Mouse (Mus musculus) left cerebral cortex, postnatal 14 days (tissue): Measurements from ENCODE around the gene Haao. TPM values are rescaled to one million over a fixed set of nuclear protein-coding genes. Genes with fewer than 3 reads are reported as not detected.
A peak's percentile ranks its signal among the peaks of the same experiment; 100 is the strongest.

Source experiments
- DNase-seq, 2 experiments: peaks; one replicate each; pipeline ENCODE4 v3.0.0; 2021 to 2022; ENCODE audit warnings: low spot score in 2 of 2, mixed read lengths in 1 of 2
- intact Hi-C: fragments of 180-260 bp; cut with DNase I; formaldehyde crosslinking; loops from one replicate; pipeline ENCODE4 v1.15.1; 2025
- total RNA-seq, 2 experiments: library from RNA; stranded (reverse); gene quantifications; 2 replicates each; pipeline ENCODE4 v1.2.3; 2021

The Haao gene
- total RNA-seq, 2 experiments from 2014 or later: 0.36 TPM; not detected in 1

DNA sequence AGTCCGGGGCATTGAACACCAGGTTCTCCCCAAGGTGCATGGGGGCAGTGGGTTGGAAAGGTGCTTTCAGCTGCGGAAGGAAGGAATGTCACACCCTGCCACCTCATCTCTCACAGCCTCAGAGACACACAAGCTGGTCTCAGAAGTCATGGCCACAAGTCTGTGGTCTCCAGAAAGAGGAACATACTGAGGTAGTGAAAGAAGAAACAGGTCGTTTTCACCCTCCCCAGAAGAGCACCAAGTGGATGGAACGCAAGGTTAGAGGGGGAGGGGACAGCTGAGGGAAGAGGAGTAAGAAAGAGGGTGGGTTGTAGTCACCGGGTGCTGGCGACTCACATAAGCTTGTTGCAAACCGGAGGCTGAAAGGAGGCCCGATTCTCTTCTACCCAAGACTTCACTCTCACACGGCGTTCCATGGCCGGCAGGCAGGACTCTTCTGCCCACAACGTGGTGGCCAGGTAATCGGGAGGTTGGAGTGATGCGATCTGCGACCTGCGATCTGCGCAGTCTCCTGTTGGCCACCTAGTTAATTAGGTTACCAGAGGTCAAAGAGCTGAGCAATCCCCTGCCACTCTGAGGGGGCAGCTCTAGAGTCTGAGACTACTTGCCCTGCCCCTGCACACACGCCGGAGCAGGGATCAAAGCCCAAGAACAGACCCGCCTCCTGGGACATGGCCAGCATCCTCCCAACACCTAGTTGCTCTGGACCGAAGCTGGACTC is 1.3 kb downstream of the Haao start:
- intact Hi-C loops: no loop called here
- DNase-seq: no peak

DNA sequence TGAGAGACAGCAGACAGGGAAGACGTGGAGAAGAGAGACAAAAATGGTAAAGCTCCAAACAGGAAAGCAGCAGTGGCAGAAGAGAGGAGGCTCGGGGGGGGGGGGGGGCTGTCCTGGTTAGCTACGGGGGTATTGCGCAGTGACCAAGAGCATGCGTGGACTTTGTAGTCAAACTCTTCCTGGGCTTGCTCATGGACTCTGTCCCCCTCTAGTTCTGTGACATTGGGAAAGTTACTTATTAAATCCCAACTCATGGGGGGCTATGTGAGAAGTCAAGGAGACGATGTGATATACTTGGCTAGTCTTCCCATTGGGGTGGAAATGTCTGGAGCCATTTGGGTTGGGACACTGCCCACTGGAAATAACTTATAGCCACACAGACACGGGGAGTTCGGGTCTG is 2.2 kb downstream of the Haao start:
- no peak for DNase-seq
- intact Hi-C loops: no loop called here

GRCm38 (mm10) chr17:83843780-83844179 is 4.0 kb downstream of the Haao start:
- DNase-seq: no peak
- intact Hi-C loops: no loop called here

DNA sequence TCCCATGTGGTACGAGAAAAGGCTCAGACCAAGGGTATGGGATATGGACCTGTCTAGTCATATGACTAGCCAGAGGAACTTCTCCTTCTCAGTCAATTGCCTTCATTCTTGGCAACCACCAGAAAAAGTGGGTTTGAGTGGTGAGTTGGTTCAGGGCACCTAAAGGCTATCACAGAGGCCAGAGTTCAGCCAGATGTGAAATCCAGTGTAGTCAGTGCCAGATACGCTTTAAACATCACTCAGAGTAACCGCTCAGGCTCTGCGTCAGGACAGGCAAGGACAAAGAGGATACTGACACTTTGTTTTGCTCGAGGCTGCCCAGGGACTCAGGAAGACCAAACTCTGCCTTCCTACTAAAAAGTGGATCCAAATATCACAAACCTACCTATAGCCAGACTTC is 6.8 kb downstream of the Haao start:
- intact Hi-C loops: no loop called here

DNA sequence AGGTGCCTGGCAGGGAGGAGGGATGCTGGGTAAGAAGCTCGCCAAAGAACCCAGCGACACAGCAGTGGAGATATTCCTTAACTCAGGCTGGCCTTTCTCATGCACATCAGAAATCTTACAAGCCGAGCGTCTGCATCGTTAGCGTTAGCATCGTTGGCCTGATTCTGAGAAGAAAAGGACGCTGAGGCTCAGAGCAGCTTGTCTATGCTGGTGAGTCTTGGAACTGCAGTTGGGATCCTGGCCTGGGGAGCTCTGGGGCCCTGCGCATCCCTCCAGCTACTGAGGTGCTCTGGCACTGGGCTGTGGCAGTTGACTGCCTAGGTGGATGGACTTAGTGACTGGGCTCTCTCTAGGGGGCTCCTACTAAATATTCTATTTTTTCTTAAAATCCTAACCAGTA is 8.6 kb downstream of the Haao start:
- intact Hi-C loops: no loop called here
- no peak for DNase-seq

More for the DNA sequence above, 6.8 kb downstream of the Haao start:
- no peak for DNase-seq

GRCm38 (mm10) chr17:83837659-83838190 is 10.0 kb downstream of the Haao start:
- intact Hi-C loops: no loop called here
- DNase-seq: no peak

DNA sequence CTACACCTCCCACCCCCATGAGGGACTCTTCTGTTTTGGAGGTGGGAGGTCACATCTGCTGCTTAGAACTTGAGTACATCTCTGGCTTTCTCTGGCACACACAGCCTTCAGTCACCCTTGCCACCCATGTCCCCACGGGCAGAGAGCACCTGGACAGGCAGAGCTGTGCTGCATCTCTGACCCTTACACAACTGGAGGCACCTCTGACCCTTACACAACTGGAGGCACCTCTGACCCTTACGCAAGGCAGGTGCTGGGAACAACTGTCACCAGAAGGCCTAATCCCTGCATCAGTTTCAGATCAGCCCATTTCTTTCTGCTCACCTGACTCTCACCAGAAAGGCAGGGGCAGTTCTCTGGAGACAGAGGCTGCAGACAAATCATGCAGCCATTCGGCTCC is 11.7 kb downstream of the Haao start:
- DNase-seq: no peak
- intact Hi-C loops: no loop called here

- intact Hi-C loops: no loop called here
- peak in 1 of 2 experiments; percentile 58 for DNase-seq
Observed at GRCm38 (mm10) chr17:83834120-83834519, 13.6 kb downstream of the Haao start.

- intact Hi-C loops: no loop called here
- DNase-seq: peak in 1 of 2 experiments; percentile 46
Observed at GRCm38 (mm10) chr17:83830616-83831292, 17.0 kb downstream of the Haao start.

GRCm38 (mm10) chr17:83829356-83829755 is 18.4 kb downstream of the Haao start:
- no peak for DNase-seq

DNA sequence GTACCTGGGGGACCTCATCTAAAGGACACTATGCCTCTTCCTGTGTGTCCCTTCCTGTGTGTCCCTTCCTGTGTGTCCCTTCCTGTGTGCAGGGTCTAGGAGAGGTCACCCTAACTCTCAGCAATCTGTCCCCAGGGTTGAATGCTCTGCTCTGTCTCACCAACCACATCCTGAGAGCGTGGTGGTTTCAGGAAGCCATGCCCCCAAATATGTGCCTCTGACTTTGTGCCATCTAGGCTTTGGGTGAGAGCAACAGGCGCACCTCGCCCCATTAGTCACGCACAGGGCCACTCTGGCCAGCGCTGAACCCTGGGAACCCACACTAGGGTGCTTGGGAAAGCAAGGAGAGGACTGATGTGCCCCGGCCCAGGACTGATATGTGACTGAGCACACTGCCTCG is 23.9 kb downstream of the Haao start:
- no peak for DNase-seq
- intact Hi-C loops: no loop called here

More at GRCm38 (mm10) chr17:83829356-83829755, 18.4 kb downstream of the Haao start:
- intact Hi-C loops: no loop called here

DNA sequence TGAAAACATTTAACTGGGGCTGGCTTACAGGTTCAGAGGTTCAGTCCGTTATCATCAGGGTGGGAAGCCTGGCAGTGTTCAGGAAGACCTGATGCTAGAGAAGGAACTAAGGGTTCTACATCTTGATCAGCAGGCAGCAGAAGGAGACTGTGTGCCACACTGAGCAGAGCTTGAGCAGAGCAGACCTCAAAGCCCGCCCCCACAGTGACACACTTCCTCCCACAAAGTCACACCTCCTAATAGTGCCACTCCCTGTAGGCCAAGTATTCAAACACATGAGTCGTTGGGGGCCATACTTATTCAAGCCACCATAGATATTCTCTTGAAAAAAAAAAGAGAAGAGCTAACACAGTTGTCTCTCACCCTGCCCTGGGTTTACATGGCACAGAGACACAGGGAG is 25.9 kb downstream of the Haao start:
- no peak for DNase-seq

GRCm38 (mm10) chr17:83820701-83821100 is 27.1 kb downstream of the Haao start:
- intact Hi-C loops: no loop called here
- no peak for DNase-seq

More for the DNA sequence above, 25.9 kb downstream of the Haao start:
- intact Hi-C loops: no loop called here

GRCm38 (mm10) chr17:83819503-83819902 is 28.3 kb downstream of the Haao start:
- peak in 1 of 2 experiments; percentile 63 for DNase-seq
- intact Hi-C loops: no loop called here

DNA sequence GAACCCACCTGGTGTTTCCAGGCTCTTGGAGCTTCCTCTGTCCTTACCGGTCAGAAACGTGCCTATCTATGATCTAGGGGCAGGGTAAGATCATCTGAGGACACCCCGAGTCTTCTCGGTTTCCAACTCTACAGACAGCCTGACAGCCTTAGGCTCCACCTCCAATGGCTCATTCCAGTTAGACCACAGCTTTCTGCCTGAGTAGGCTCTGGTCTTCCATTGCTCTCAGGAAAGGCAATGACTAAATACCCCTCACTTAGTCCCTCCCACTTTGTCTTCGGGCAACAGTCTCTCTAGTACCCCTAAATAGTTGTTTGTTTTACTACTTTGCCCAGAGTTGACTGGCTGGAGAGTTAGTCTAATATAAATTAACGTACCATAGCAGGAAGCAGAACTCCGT is 30.8 kb downstream of the Haao start:
- intact Hi-C loops: no loop called here
- no peak for DNase-seq

DNA sequence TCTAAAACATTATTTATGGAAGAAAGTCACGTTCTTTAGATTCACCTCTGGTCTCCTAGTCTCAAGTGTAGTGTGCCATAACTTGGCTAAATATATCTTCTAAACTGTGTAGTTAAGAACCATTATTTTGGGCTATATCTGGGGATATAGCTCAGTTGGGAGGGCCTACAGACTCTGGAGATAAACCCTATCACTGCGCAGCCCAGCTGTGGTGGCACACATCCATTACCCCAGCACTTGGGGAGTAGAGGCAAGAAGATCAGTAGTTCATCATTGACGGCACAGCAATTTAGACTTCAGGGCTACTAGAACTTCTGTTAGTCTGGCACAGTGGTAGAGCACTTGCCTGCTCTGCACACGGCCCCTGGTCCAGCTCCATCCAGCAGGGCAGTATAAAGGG is 34.7 kb downstream of the Haao start:
- DNase-seq: no peak
- intact Hi-C loops: no loop called here

DNA sequence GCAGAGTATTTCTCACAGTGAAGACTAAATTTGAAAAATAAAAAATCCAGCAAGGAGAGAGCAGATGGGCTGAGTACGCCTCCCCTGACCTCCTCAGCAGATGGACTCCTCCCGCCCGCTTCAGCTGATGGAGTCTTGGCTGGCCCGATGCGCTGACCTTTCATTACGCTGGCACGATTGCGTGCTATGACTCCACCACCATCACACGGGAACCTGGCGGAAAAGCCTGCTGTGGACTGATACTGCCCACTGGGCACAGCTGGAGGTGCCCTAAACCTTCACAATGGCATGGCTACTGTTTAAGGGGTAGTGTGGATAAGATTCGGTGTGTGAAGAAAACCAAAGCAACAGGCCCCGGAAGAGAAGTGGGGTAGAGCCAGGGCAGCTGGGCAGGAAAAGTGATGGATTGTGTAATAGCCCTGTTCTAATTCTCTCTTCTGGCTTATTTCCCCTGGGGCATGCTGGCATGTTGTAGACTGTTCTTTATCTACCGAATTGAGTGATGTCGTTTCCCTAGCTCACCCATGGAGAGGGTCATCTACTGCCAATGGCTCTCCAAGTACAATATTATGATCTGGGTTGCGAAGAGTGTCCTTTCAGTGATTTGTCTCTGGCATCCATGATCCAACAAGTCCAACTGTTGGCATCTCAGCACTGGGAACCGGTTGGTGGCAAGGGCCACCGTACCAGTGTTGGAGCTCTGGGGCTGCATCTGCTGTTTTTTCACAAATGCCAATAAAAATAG is 35.4 kb downstream of the Haao start:
- DNase-seq: no peak
- intact Hi-C loops: no loop called here

DNA sequence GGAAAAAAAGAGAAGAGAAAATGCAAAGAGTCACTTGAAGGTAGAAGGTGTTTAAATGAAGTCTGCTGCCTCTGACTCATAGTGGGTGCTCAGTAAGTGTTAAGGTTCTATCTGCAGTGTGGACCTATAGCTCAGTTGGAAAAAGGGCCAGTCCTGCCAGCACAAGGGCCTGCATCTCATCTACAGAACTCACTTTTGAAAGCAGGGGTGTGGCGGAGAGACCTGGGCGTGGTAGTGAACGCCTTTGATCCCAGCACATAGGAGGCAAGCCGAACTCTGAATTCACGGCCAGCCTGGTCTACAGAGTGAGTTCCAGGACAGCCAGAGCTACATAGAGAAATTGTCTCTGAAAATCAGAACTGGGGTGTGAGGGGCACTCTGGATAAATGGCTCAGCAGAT is 37.5 kb downstream of the Haao start:
- no peak for DNase-seq
- intact Hi-C loops: no loop called here

DNA sequence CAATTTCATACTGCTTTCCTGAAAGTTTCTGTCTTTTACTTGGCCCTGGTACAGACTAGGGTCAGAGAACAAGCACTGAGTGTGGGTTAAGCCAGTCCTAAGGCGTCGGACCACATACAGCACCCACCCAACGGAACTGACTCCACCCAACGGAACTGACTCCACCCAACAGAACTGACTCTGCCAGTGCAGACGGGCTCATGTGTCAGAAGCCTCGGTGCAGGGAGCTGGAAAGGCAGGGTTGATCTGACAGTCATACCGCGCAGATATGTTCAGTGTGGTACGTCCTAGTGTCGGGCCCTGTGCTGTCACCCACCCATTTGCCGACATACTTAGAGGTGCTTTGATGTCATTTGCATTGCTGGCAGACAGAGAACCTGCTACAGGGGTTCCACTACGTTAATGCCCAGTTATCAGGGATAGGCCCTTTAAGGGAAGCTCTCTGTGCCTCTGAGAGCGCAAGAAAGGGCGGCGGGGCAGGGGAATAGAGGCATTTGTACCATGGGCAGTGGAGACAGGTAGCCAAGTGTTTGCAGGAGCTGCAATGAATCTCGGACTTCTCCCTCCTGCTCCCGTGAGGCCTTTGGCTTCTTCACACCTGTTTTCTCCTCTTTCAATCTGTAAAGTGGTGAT is 38.5 kb downstream of the Haao start:
- intact Hi-C loops: no loop called here
- no peak for DNase-seq
